Mouse (Mus musculus) ES-Bruce4 (cell line): ENCODE measurements around the gene Flot1.

ENCODE experiments used
- CTCF ChIP-seq: IDR thresholded peaks from one replicate; pipeline ENCODE4 v1.8.1; 2011; ENCODE audit warnings: low read depth, low read length
- EP300 ChIP-seq: IDR thresholded peaks from 2 replicates; pipeline ENCODE4 v1.6.1; 2011; ENCODE audit warnings: low read depth, low read length; ENCODE audit not compliant: insufficient read depth

GRCm38 (mm10) chr17:35795656-35796055 lies 27.4 kb upstream of the Flot1 start:
- TF ChIP-seq CTCF (no peak), EP300 (no peak)
